Mouse (Mus musculus) C2C12 (cell line): ENCODE results near the gene Arl4c.

ENCODE experiments used
- CTCF ChIP-seq: IDR thresholded peaks from one replicate; pipeline ENCODE4 v1.5.1; 2011; ENCODE audit not compliant: control insufficient read depth, insufficient read depth, insufficient read length
- MAX ChIP-seq: IDR thresholded peaks from one replicate; pipeline ENCODE4 v1.6.1; 2011; ENCODE audit warnings: mild to moderate bottlenecking, control low read depth
- MYOD1 ChIP-seq: IDR thresholded peaks from one replicate; pipeline ENCODE4 v1.6.1; 2011; ENCODE audit warnings: low read depth; ENCODE audit not compliant: control insufficient read depth, insufficient read length
- MYOG ChIP-seq: IDR thresholded peaks from one replicate; pipeline ENCODE4 v1.6.1; 2011; ENCODE audit not compliant: control insufficient read depth, insufficient read length; ENCODE audit errors: extremely low read depth
- USF1 ChIP-seq: IDR thresholded peaks from one replicate; pipeline ENCODE4 v1.6.1; 2011; ENCODE audit warnings: low read depth, mild to moderate bottlenecking, control low read depth, moderate library complexity

DNA sequence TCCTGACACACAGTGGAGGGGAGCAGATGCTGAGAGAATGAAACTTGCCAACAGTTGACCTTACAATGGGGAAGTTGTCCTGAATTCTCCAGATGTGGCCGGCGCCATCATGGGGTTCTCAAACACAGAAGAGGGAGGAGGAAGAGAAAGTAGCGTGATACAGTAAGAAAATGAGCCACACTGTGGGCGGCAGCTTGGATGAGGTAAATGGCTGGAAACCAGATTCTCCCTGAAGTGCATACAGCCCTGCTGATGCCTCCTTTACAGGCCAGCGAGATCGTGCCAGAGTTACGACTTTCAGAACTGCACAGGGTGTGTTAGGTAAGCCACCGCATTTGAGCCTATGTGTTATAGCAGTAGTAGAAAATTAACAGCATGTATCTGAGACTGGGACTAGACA, 49.3 kb downstream of the Arl4c start:
- TF ChIP-seq CTCF (no peak), USF1 (no peak), MYOG (no peak), MAX (no peak), MYOD1 (no peak)
